Mouse (Mus musculus): ENCODE measurements at regions not wholly inside any gene's neighbourhood (a gene's known extent, or its start where the extent isn't known, plus 50 kb on each side); places are given as distances from the start of the nearest gene placed in this dataset.
"Not testable (repeated sequence)": the region's sequence is repeated elsewhere in the genome, so short reads cannot be mapped to it uniquely, and the experiment has no call there.

- peak overlapping the region; percentile 59 for H3K4me3 ChIP-seq
- no peak overlapping the region for H3K27ac ChIP-seq
- H3K9me3 ChIP-seq (replicated peaks) = no peaks in the 10 kb centered on the region
- no peak for ATAC-seq (replicated peaks; ENCODE audit: insufficient number of reproducible peaks, insufficient read depth, low FRiP score, low read depth)
- H3K9ac ChIP-seq = peak overlapping the region; percentile 48
- no peaks in the 10 kb centered on the region for H3K36me3 ChIP-seq
- peaks cover 39% of the 10 kb centered on the region for H3K27me3 ChIP-seq
- under 1% methylated on average over 71 of the region's 77 CpGs for WGBS
- peak overlapping the region; percentile 98 for H3K4me2 ChIP-seq
- H3K4me1 ChIP-seq (replicated peaks) = peaks cover 9% of the 10 kb centered on the region
Measured at GRCm38 (mm10) chr1:18058211-18058971, 87.3 kb downstream of the Crisp4 start.

GRCm38 (mm10) chr1:18057646-18058210, 88.0 kb downstream of the Crisp4 start:
- H3K9me3 ChIP-seq (replicated peaks) = no peaks in the 10 kb centered on the region
- no peak overlapping the region for H3K27ac ChIP-seq
- peak overlapping the region; percentile 59 for H3K4me3 ChIP-seq
- H3K36me3 ChIP-seq = no peaks in the 10 kb centered on the region
- ATAC-seq (replicated peaks; ENCODE audit: insufficient number of reproducible peaks, insufficient read depth, low FRiP score, low read depth) = no peak
- H3K27me3 ChIP-seq = peaks cover 39% of the 10 kb centered on the region
- H3K9ac ChIP-seq = peak overlapping the region; percentile 48; the same call in 1 of the 2 replicates
- H3K4me1 ChIP-seq (replicated peaks) = peaks cover 9% of the 10 kb centered on the region
- peak overlapping the region; percentile 98 for H3K4me2 ChIP-seq
- WGBS = 2% methylated on average over 26 of the region's 26 CpGs

- peak overlapping the region; percentile 59 for H3K4me3 ChIP-seq
Measured at GRCm38 (mm10) chr1:18057003-18057402, 88.7 kb downstream of the Crisp4 start.

GRCm38 (mm10) chr1:18030226-18030625, 115.5 kb downstream of the Crisp4 start:
- no peaks in the 10 kb centered on the region for H3K9me3 ChIP-seq (replicated peaks)
- 47% methylated on average over 3 of the region's 3 CpGs for WGBS
- H3K4me2 ChIP-seq = no peak overlapping the region
- H3K4me3 ChIP-seq = no peak overlapping the region
- H3K27ac ChIP-seq = no peak overlapping the region
- H3K27me3 ChIP-seq = no peaks in the 10 kb centered on the region
- no peak overlapping the region for H3K9ac ChIP-seq
- no peaks in the 10 kb centered on the region for H3K4me1 ChIP-seq (replicated peaks)
- no peaks in the 10 kb centered on the region for H3K36me3 ChIP-seq
- no peak for ATAC-seq (replicated peaks; ENCODE audit: insufficient number of reproducible peaks, insufficient read depth, low FRiP score, low read depth)

More at GRCm38 (mm10) chr1:18057003-18057402, 88.7 kb downstream of the Crisp4 start:
- H3K27ac ChIP-seq; H3K9me3 ChIP-seq (replicated peaks); ATAC-seq (replicated peaks; ENCODE audit: insufficient number of reproducible peaks, insufficient read depth, low FRiP score, low read depth); H3K4me1 ChIP-seq (replicated peaks); H3K36me3 ChIP-seq; H3K9ac ChIP-seq: not testable (repeated sequence)
- peaks cover 39% of the 10 kb centered on the region for H3K27me3 ChIP-seq
- 9% methylated on average over 11 of the region's 11 CpGs for WGBS
- peak overlapping the region; percentile 98 for H3K4me2 ChIP-seq

- H3K4me1 ChIP-seq (replicated peaks); H3K4me2 ChIP-seq; H3K27ac ChIP-seq; H3K36me3 ChIP-seq; H3K27me3 ChIP-seq; H3K9ac ChIP-seq; H3K9me3 ChIP-seq (replicated peaks); ATAC-seq (replicated peaks; ENCODE audit: insufficient number of reproducible peaks, insufficient read depth, low FRiP score, low read depth); H3K4me3 ChIP-seq: not testable (repeated sequence)
Measured at GRCm38 (mm10) chr1:18012941-18013340, 132.8 kb downstream of the Crisp4 start.

- no peak for ATAC-seq (replicated peaks; ENCODE audit: insufficient number of reproducible peaks, insufficient read depth, low FRiP score, low read depth)
- Histone ChIP-seq H3K9me3 (replicated peaks) (no peaks in the 10 kb centered on the region), H3K27ac (no peak overlapping the region), H3K4me3 (no peak overlapping the region), H3K27me3 (no peaks in the 10 kb centered on the region), H3K4me2 (no peak overlapping the region), H3K36me3 (no peaks in the 10 kb centered on the region), H3K4me1 (replicated peaks) (no peaks in the 10 kb centered on the region), H3K9ac (no peak overlapping the region)
- 13% methylated on average over 3 of the region's 3 CpGs for WGBS
Measured at GRCm38 (mm10) chr1:17980604-17981003, 165.1 kb downstream of the Crisp4 start.

- Histone ChIP-seq H3K9me3 (replicated peaks) (no peaks in the 10 kb centered on the region), H3K27ac (no peak overlapping the region), H3K4me3 (no peak overlapping the region), H3K4me2 (no peak overlapping the region), H3K27me3 (no peaks in the 10 kb centered on the region), H3K36me3 (no peaks in the 10 kb centered on the region), H3K4me1 (replicated peaks) (no peaks in the 10 kb centered on the region), H3K9ac (no peak overlapping the region)
- no peak for ATAC-seq (replicated peaks; ENCODE audit: insufficient number of reproducible peaks, insufficient read depth, low FRiP score, low read depth)
- WGBS = 69% methylated on average over 2 of the region's 2 CpGs
Measured at GRCm38 (mm10) chr1:17978086-17978485, 167.6 kb downstream of the Crisp4 start.

- not testable (repeated sequence) for H3K27me3 ChIP-seq, H3K9ac ChIP-seq, H3K36me3 ChIP-seq
Measured at GRCm38 (mm10) chr1:17956881-17957280, 188.8 kb downstream of the Crisp4 start.

GRCm38 (mm10) chr1:17932108-17932810, 213.4 kb downstream of the Crisp4 start:
- H3K4me2 ChIP-seq; H3K27me3 ChIP-seq; ATAC-seq (replicated peaks; ENCODE audit: insufficient number of reproducible peaks, insufficient read depth, low FRiP score, low read depth); H3K27ac ChIP-seq; H3K36me3 ChIP-seq; H3K9ac ChIP-seq; H3K9me3 ChIP-seq (replicated peaks); H3K4me1 ChIP-seq (replicated peaks); H3K4me3 ChIP-seq: not testable (repeated sequence)
- WGBS = 77% methylated on average over 4 of the region's 4 CpGs

More at GRCm38 (mm10) chr1:17956881-17957280, 188.8 kb downstream of the Crisp4 start:
- H3K4me3 ChIP-seq; H3K4me2 ChIP-seq; ATAC-seq (replicated peaks; ENCODE audit: insufficient number of reproducible peaks, insufficient read depth, low FRiP score, low read depth); H3K9me3 ChIP-seq (replicated peaks); H3K4me1 ChIP-seq (replicated peaks); H3K27ac ChIP-seq: not testable (repeated sequence)
- 89% methylated on average over 17 of the region's 21 CpGs for WGBS
